Mouse (Mus musculus): Measurements from ENCODE around the gene Csta1. TPM values are rescaled to one million over a fixed set of nuclear protein-coding genes. Genes with fewer than 3 reads are reported as not detected.

Csta1 gene
- not detected in 2 replicates for total RNA-seq (2012; rRNA removed)
- total RNA-seq (2014; rRNA removed) = not detected in 2 replicates
- polyA plus RNA-seq (2012; ENCODE audit: insufficient read length, low read depth) = not detected in 2 replicates

GRCm38 (mm10) chr16:36131141-36131540, at the start of gene Csta1:
Gene Csta1 (minus strand): TSS chr16:36131241.
- in situ Hi-C loops (cut with MboI; ENCODE audit: low pct_ligation_motif_present, low pct_unique_long_range_greater_than_20kb, low sequenced_read_pairs) (no loop called here), dilution Hi-C loops (cut with MboI; ENCODE audit: extremely low pct_ligation_motif_present, extremely low pct_unique_long_range_greater_than_20kb, low sequenced_read_pairs) (no loop called here)
- DNase-seq (ENCODE audit: extremely low read depth) = no peak
- Histone ChIP-seq H3K4me1 (ENCODE audit: control insufficient read depth in 1 of 2, insufficient read depth in 2 of 2) (no peaks in the 10 kb centered on the region), H3K9me3 (replicated peaks; ENCODE audit: low read length) (no peaks in the 10 kb centered on the region), H3K4me2 (ENCODE audit: insufficient read depth, low read depth, poor library complexity, severe bottlenecking) (no peak within 1 kb of the TSS), H3K9ac (ENCODE audit: insufficient read depth, low read depth) (no peak within 1 kb of the TSS), H3K4me3 (replicated peaks in 1 of 3; ENCODE audit: low read depth in 2 of 3, low read length in 2 of 3, poor library complexity in 1 of 3) (no peak within 1 kb of the TSS), H3K27ac (ENCODE audit: insufficient read depth, low read depth) (no peak within 1 kb of the TSS), H3K79me2 (replicated peaks; ENCODE audit: control insufficient read depth, extremely low read depth, insufficient read depth, poor library complexity, severe bottlenecking) (no peaks in the 10 kb centered on the region), H3K36me3 (replicated peaks in 1 of 2; ENCODE audit: control insufficient read depth in 1 of 2, insufficient read depth in 1 of 2, low read length in 1 of 2) (no peaks in the 10 kb centered on the region), H3K27me3 (replicated peaks) (no peaks in the 10 kb centered on the region)
- TF ChIP-seq IRF4 (IDR thresholded peaks at IDR 0.05; ENCODE audit: low read depth, low read length) (no peak), ETS1 (conservative IDR thresholded peaks at IDR 0.05; ENCODE audit: low read depth, low read length) (no peak), ZNF384 (IDR thresholded peaks at IDR 0.05; ENCODE audit: low read depth, low read length) (no peak), GABPA (IDR thresholded peaks at IDR 0.05; ENCODE audit: insufficient replicate concordance, low read depth, low read length) (no peak), BHLHE40 (IDR thresholded peaks at IDR 0.05; ENCODE audit: low read depth, low read length) (no peak), CTCF (conservative IDR thresholded peaks at IDR 0.05 in 1 of 2, IDR thresholded peaks at IDR 0.05 in 1 of 2; ENCODE audit: low read depth in 2 of 2, low read length in 2 of 2) (no peak), MAZ (IDR thresholded peaks at IDR 0.05; ENCODE audit: low read depth, low read length) (no peak), CHD1 (IDR thresholded peaks at IDR 0.05; ENCODE audit: low read depth, low read length) (no peak), HCFC1 (IDR thresholded peaks at IDR 0.05; ENCODE audit: low read depth, low read length) (no peak), USF2 (conservative IDR thresholded peaks at IDR 0.05; ENCODE audit: low read depth, low read length) (no peak), TBP (conservative IDR thresholded peaks at IDR 0.05; ENCODE audit: low read depth, low read length) (no peak), E2F4 (IDR thresholded peaks at IDR 0.05; ENCODE audit: insufficient replicate concordance, low read depth, low read length) (no peak)

- no peak for TF ChIP-seq USF1 (IDR thresholded peaks at IDR 0.05; ENCODE audit: low read depth, low read length)
- no peak for TF ChIP-seq SMC3 (IDR thresholded peaks at IDR 0.05; ENCODE audit: low read depth, low read length)
- TF ChIP-seq USF2 (conservative IDR thresholded peaks at IDR 0.05; ENCODE audit: low read depth, low read length) = no peak
- TF ChIP-seq ZKSCAN1 (IDR thresholded peaks at IDR 0.05; ENCODE audit: borderline replicate concordance, low read depth, low read length) = no peak
- no peak for TF ChIP-seq IRF4 (IDR thresholded peaks at IDR 0.05; ENCODE audit: low read depth, low read length)
- no peak for TF ChIP-seq ETS1 (conservative IDR thresholded peaks at IDR 0.05; ENCODE audit: low read depth, low read length)
- no peak for TF ChIP-seq MYC (IDR thresholded peaks at IDR 0.05; ENCODE audit: low read depth, low read length)
- no peak for TF ChIP-seq TBP (conservative IDR thresholded peaks at IDR 0.05; ENCODE audit: low read depth, low read length)
- TF ChIP-seq ZNF384 (IDR thresholded peaks at IDR 0.05; ENCODE audit: low read depth, low read length) = no peak
- TF ChIP-seq MAFK (IDR thresholded peaks at IDR 0.05; ENCODE audit: insufficient replicate concordance, low read length) = no peak
- no peak for TF ChIP-seq EP300 (IDR thresholded peaks at IDR 0.05; ENCODE audit: low read length)
- in situ Hi-C loops (cut with MboI; ENCODE audit: low pct_ligation_motif_present, low pct_unique_long_range_greater_than_20kb, low sequenced_read_pairs) (no loop called here), dilution Hi-C loops (cut with MboI; ENCODE audit: extremely low pct_ligation_motif_present, extremely low pct_unique_long_range_greater_than_20kb, low sequenced_read_pairs) (no loop called here)
- no peaks in the 10 kb centered on the region for H3K27me3 ChIP-seq (replicated peaks)
- no peaks in the 10 kb centered on the region for H3K4me1 ChIP-seq (ENCODE audit: control insufficient read depth in 1 of 2, insufficient read depth in 2 of 2)
- H3K9me3 ChIP-seq (replicated peaks; ENCODE audit: low read length) = no peaks in the 10 kb centered on the region
- no peak overlapping the region for H3K4me3 ChIP-seq (replicated peaks in 1 of 3; ENCODE audit: low read depth in 2 of 3, low read length in 2 of 3, poor library complexity in 1 of 3)
- H3K36me3 ChIP-seq (replicated peaks in 1 of 2; ENCODE audit: control insufficient read depth in 1 of 2, insufficient read depth in 1 of 2, low read length in 1 of 2) = no peaks in the 10 kb centered on the region
- DNase-seq (ENCODE audit: extremely low read depth) = no peak
- H3K9ac ChIP-seq (ENCODE audit: insufficient read depth, low read depth) = no peak overlapping the region
- no peaks in the 10 kb centered on the region for H3K79me2 ChIP-seq (replicated peaks; ENCODE audit: control insufficient read depth, extremely low read depth, insufficient read depth, poor library complexity, severe bottlenecking)
- no peak overlapping the region for H3K4me2 ChIP-seq (ENCODE audit: insufficient read depth, low read depth, poor library complexity, severe bottlenecking)
- no peak overlapping the region for H3K27ac ChIP-seq (ENCODE audit: insufficient read depth, low read depth)
Observed at GRCm38 (mm10) chr16:36179910-36180309, 48.9 kb upstream of the Csta1 start.

Data from CH12.LX (cell line).